Mouse (Mus musculus) spleen, adult 12 weeks (tissue): ENCODE measurements around the gene Ankrd53.
"Not testable (repeated sequence)": the region's sequence is repeated elsewhere in the genome, so short reads cannot be mapped to it uniquely, and the experiment has no call there.

Experiments
- DNase-seq: peaks from one replicate; pipeline ENCODE4 v3.0.0; 2022; ENCODE audit warnings: low spot score

Gene Ankrd53

DNA sequence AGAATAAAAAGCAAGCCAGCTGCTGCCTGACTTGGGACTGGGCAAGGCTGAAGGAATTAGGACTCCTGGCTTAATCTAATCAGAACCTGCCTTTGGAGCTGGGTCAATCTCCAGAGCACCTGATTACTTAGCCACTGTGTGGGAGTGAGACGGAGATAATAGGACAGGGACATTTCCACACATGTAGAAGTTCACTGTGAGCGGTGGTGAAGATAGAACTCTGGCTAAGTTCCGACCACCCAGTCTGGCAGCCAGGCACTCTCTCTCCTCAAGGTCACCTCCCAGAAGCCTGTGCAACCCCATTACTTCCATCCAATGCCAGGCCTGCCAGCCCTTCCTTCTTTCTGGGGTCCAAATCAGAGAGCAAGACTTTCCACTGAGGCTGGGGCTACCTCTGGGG, 4.5 kb downstream of the Ankrd53 start:
- DNase-seq: no peak

- DNase-seq: no peak
Observed at GRCm38 (mm10) chr6:83768485-83768884, 6.0 kb downstream of the Ankrd53 start.

GRCm38 (mm10) chr6:83774126-83774525, 11.7 kb downstream of the Ankrd53 start:
- no peak for DNase-seq

DNA sequence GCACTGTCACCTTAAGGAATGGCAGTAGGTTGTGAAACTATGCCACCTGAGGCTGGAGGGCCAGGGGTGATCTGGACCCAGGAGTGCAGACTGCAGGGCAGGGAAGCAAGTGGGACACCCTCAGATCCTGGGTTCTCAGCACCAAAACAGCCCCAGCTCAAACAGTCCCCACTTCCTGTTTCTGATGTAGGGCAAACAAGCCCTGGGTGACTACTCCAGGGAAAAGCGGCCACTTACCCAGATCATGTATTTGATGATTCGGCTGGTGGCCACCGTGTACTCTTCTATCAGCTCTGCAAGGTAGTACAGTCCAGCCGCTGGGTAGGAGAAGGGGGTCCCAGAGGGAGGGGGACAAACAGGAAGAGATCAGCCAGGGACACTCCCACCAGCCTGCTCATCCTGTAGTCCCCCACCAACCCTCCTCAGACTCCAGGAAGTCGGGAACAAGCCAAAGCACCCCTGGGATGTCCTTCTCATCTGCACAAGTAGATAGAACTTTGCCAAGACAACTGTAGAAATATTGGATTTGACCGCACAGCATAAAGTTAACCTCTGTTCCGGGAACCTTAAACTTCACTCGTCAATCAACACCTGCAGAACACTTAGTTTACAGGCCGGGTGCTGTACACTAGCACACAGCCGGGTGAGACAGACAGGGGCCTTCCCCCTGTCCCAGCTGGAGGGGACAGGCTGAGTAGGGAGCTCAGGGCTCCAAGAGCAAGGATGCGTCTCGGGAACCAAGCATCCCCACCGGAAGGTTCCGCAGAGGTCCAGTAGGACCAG, 12.5 kb downstream of the Ankrd53 start:
- DNase-seq: no peak

DNA sequence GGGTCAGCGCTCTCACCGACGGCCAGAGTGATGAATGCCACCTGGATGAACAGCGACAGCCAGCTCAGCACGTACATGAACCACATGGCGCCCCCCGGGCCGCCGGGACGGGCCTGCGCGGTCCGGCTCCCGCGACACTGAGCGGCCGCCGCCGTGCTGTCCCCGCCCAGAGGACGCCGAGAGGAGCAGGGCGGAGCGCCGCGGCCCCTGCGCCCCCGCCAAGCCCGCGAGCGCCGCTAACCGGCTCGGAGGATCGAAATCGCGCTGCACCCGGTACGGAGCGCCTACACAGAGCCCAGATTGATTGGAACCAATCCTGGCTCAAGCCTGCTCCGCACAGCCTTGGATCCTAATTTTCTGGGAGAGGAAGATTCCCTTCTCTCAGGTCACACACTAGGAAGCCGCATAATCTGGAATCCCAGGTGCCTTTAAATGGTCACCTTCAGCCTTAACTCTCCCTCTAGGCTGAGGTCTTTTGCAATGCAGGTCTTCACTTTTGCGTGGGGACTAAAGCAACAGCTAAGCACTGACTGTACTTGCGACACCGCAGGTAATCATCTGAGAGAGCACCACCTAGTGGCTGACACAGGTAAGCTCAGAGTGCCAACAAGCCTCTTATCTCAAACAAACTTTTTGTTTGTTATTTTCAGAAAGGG, 13.3 kb downstream of the Ankrd53 start, which contains the start of gene Tex261:
TSS of gene Tex261 (minus strand) at position 176 of the 656 bp plus-strand sequence.
- DNase-seq: peak; percentile 78

- no peak for DNase-seq
Observed at GRCm38 (mm10) chr6:83778306-83778705, 15.9 kb downstream of the Ankrd53 start.

DNA sequence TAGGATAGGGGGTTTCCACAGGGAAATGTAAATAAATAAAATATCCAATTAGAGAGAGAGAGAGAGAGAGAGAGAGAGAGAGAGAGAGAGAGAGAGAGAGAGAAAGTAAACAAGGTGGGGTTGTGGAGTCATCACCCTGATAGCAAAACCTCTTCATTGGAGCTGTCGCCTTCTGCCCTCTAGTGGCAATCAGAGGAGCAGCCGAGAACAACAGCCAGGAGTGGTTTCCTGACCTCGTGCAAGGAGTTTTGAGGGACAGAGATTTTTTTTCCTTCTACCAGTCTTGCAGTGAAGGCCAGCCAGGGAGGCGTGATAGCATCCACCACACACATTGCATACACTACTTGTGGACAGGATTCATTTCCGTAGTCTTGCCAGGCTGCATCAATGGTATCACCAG, 16.6 kb downstream of the Ankrd53 start:
- peak; percentile 29 for DNase-seq

- DNase-seq: no peak
Observed at GRCm38 (mm10) chr6:83786426-83786825, 24.0 kb downstream of the Ankrd53 start.

DNA sequence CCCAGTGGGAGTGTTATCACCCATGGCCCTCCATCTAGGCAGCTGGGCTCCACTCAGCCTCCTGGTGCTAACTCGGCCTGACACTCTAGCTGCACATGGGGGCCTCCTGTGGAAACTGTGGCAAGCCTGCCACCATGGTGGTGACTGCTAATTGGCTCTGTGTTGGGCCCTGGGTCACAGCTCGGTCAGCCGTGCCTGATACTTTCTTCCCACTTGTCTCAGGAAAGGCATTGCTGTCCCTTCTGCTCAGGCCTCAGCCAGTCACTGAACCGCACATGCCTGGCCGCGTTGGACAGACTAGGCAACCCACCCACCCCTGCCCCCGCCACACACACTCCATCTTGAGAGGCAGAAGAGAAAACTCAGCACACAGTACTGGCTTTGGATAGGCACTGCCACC, 26.1 kb downstream of the Ankrd53 start:
- DNase-seq: no peak

DNA sequence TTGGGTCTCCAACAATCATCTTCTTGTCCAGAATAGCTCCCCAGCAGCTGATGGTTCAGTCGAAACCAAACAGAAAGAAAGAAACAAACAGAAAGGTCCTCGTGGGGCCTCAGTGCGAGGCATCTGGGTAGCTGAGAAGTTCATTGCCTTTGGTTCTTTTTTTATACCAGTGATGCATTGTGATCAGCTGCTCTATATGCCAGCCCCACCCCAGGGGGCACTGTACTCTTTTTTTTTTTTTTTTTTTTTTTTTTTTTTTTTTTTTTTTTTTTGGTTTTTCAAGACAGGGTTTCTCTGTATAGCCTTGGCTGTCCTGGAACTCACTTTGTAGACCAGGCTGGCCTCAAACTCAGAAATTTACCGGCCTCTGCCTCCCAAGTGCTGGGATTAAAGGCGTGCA, 28.1 kb downstream of the Ankrd53 start:
- DNase-seq: not testable (repeated sequence)

GRCm38 (mm10) chr6:83791251-83791890, 28.9 kb downstream of the Ankrd53 start:
- no peak for DNase-seq

- peak; percentile 85 for DNase-seq
Observed at GRCm38 (mm10) chr6:83794760-83795296, 32.4 kb downstream of the Ankrd53 start, which contains the start of gene Nagk. TSS of gene Nagk (plus strand) at chr6:83794982.

DNA sequence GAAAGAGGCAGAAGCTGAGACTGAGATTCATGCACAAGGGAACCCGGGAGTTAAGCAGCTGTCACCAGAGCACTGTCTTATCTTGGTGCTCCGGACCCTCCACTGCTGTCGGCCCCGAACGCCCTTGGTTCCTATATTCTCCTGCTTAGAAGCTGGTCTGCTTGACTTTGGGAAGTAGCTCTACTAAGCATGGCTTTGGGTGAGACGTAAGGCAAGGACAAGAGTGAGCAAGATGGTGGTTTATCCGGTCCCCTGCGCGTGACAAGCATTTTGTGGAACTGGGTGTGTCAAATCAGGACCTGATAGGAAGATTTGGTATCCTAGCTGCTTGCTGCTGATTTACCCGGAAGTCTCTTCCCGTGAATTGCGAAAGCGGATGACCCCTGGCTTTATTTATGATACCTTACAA, 33.1 kb downstream of the Ankrd53 start:
- DNase-seq: no peak

DNA sequence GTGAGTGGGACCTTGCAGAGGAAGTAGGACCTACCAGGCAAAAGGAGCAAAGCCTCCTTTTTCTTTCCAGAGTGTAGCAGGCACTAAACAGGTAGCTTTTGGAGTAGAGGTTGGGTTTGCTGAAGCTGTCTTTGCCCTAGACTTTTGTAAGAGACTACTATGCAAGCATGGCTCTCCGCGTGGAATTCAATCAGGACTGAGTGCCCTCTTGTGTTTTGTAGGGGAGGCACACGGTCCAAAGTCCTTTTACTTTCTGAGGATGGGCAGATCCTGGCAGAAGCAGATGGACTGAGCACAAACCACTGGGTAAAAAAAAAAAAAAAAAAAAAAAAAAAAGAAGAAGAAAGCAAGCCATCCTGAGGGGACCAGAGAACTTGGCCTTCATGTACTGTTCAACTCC, 34.2 kb downstream of the Ankrd53 start:
- DNase-seq: no peak

GRCm38 (mm10) chr6:83802033-83802432, 39.6 kb downstream of the Ankrd53 start:
- DNase-seq: no peak

- DNase-seq: no peak
Observed at GRCm38 (mm10) chr6:83802846-83803245, 40.4 kb downstream of the Ankrd53 start.

DNA sequence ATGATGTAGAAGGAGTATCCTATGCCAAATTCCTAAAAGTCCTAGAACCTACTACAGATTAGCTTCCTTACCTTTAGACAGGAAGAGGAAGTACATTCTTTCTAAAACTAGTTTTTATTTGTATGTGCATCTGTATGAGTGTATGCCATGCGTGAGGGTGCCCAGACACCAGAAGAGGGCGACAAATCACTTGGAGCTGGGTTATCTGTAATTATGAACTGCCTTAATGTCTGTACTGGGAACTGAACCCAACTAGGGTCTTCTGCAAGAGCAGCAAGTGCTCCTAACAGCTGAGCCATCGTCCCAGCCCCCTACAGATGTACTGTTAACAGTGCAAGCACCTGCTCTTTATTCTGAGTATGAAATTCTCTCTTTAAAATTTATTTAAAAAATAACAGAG, 53.4 kb downstream of the Ankrd53 start:
- no peak for DNase-seq
